Mouse (Mus musculus) fat pad, adult 2 months (tissue): Measurements from ENCODE around the gene Jmjd7.

Source experiments
- DNase-seq: peaks from one replicate; pipeline ENCODE4 v3.0.0-alpha.2; 2011; ENCODE audit warnings: low read depth, low spot score; ENCODE audit errors: extremely low read depth

Gene Jmjd7

DNA sequence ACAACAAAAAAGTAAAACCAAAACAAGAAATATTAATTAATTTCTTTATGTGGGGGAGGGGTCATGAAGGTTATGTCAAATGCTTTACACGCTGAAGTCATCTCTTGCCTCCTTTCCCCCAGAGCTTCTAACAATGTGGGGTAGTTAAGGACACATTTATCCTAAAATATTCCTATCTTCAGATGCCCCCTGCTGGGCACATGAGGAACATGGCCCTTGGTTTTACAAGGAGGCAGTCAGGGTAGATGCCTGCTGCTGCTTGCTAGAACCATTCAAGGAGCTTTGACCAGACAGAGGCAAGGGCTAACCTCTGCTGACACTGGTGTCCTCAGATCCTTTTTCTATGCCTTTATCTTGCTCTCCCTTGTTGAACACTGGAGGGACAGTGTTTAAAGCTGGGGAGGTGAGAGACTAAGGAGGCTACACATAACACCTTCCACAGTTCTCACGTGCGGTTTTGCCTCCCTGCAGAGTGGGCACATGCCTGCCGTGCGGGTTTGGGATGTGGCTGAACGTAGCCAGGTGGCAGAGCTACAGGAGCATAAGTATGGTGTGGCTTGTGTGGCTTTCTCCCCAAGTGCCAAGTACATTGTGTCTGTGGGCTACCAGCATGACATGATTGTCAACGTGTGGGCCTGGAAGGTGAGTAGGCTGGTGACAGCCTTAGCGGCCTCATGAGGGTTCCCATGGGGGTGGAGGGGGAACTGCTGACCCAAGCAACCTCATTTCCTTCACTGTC, 15.7 kb upstream of the Jmjd7 start:
- no peak for DNase-seq

DNA sequence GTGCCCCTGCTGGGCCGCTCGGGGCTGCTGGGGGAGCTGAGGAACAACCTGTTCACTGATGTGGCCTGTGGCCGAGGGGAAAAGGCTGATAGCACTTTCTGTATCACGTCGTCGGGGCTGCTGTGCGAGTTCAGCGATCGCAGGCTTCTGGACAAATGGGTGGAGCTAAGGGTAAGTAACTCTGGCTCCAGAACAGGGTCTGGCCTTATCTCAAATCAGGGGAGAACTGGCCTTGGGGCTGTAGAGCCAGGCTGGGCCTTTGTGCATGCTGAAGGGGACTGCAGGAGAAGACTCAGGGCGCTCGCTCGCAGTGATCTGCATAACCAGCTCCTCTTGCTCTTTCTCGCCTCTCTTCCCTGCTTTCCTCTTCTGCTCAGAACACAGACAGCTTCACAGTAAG, 14.4 kb upstream of the Jmjd7 start:
- no peak for DNase-seq

GRCm38 (mm10) chr2:120013831-120014486, 13.3 kb upstream of the Jmjd7 start:
- no peak for DNase-seq

GRCm38 (mm10) chr2:120015882-120016281, 11.4 kb upstream of the Jmjd7 start:
- DNase-seq, result no peak

DNA sequence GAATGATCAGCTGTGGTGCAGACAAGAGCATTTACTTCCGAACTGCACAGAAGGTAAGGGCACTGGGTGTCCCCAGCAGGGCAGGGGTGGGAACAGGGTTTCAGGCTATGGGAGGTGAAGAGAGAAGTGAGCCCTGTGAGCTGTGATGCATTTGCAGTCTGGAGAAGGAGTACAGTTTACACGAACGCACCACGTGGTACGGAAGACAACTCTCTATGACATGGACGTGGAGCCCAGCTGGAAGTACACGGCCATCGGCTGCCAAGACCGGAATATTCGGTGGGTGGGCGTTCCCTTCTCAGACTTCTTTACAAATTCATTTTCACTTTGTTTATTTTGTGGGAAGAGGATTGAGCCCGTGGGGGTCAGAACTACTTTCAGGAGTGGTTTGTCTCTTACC, 9.7 kb upstream of the Jmjd7 start:
- no peak for DNase-seq

DNA sequence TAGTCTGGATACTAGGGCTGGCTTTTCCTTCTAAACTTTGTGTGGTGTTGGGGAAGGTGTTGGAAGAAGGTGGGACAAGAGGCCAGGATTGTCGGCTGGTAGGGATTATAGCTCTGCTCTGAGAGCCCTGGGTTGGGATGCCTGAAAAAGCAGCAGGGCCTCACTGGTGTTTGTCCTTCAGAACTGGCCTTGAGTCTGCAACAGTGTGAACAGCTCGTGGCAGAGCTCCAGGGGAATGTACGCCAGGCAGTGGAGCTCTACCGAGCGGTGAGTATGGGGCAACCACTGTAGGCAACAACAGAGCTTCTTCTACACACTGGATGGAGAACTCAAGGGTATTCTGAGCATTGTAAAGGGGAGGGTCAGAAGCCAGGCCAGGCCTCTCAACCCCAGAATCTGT, 2.9 kb upstream of the Jmjd7 start:
- DNase-seq, result no peak

DNA sequence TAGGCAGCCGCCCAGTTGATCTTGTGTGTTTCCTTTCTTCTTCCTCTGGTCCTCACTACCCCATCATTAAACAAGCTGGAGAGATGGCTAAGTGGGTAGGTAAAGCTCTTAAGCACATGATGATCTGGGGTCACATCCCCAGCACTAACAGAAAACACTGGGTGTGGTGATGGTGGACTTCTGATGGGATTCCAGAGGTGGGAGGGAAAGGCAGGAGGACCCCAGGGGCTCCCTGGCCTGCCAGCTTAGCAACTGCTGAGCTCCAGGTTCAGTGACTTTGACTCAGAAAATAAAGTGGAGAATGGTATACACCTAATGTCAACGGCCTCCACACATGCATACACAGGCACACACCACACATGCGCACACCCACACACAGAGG, 658 bp downstream of the Jmjd7 start:
- DNase-seq, result no peak

DNA sequence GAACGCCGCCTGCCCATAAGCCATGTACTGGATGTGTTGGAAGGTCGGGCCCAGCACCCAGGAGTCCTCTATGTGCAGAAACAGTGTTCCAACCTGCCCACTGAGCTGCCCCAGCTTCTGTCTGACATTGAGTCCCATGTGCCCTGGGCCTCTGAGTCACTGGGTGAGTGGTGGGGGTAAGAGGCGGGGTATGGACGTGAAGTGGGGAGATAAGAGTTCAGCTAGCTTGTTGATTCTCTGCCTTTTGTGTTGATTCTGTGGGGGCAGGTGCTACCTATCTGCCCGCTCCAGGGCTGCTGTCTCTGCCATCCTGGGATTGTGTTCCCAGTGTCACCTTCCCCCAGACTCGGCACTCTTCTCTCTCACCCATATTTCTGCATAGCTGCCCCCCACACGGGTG, 3.1 kb downstream of the Jmjd7 start:
- no peak for DNase-seq

GRCm38 (mm10) chr2:120032726-120033467, 5.6 kb downstream of the Jmjd7 start, which contains the start of gene Pla2g4b:
TSS of gene Pla2g4b (plus strand) at chr2:120033417.
- DNase-seq, result no peak

DNA sequence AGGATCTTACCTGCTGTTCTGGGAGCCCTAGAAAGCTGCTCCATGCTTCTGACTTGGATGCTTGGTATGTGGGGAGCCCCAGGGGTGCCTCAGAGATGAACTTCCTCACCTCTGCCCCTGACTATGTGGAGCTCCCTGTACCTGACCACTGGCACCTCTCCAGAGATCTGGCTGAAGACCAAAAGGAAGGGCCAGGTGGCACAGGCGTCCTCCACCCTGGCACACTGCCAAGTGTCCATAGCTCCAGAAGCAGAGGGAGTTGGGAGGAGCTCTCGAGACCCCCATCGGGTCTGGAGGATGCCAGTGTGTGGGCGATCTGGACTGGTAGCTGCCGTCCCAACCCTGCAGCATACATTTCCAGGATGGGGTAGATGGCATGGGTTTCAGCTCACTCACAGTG, 6.4 kb downstream of the Jmjd7 start:
- no peak for DNase-seq

DNA sequence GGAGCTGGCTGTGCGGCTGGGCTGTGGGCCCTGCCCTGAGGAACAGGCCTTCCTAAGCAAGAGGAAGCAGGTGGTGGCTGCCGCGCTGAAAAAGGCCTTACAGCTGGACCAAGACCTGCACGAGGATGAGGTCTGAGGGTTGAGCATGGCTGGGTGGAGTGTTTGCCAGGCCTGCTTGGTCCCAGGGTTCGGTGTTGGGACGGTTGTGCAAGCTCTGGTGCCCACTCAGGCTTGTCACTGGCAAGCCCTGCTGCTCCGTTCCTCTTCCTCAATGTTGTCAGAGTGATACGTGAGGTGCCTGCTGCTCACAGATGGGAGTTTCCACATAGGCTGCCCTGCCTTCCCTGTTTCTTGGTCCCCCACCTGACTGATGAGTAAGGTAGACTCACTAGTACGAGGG, 10.5 kb downstream of the Jmjd7 start:
- DNase-seq, result no peak

GRCm38 (mm10) chr2:120040991-120041390, 13.7 kb downstream of the Jmjd7 start:
- DNase-seq, result no peak

DNA sequence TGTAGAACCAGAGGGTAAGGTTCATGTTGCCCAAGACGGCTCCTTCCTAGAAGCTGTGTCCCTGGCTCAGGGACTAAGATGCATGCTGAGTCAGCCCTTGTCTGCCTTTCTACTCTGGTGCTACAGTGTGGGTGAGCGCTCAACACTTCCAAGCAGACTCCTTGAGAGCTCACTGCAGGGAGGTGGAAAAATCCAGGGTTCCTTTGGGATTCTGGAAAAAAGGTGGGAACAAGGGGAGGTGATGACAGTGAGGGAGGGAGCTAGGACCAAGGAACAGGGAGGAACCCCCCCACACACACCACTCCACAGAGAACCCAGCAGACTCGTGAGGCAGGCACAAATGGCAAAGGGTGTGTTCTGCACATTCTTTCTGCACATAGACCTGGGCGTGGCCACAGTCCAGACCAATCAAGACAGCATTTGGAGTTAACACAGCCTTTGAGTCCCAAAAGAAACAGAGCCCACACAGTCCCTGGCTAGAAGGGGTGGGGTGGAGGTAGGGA, 16.9 kb downstream of the Jmjd7 start:
- DNase-seq, result no peak

GRCm38 (mm10) chr2:120044676-120045075, 17.4 kb downstream of the Jmjd7 start:
- DNase-seq, result no peak

GRCm38 (mm10) chr2:120046486-120047310, 19.4 kb downstream of the Jmjd7 start:
- no peak for DNase-seq

- no peak for DNase-seq
Observed at GRCm38 (mm10) chr2:120048173-120048572, 20.9 kb downstream of the Jmjd7 start.

GRCm38 (mm10) chr2:120049632-120050274, 22.5 kb downstream of the Jmjd7 start:
- no peak for DNase-seq

- no peak for DNase-seq
Observed at GRCm38 (mm10) chr2:120051405-120051804, 24.1 kb downstream of the Jmjd7 start.

DNA sequence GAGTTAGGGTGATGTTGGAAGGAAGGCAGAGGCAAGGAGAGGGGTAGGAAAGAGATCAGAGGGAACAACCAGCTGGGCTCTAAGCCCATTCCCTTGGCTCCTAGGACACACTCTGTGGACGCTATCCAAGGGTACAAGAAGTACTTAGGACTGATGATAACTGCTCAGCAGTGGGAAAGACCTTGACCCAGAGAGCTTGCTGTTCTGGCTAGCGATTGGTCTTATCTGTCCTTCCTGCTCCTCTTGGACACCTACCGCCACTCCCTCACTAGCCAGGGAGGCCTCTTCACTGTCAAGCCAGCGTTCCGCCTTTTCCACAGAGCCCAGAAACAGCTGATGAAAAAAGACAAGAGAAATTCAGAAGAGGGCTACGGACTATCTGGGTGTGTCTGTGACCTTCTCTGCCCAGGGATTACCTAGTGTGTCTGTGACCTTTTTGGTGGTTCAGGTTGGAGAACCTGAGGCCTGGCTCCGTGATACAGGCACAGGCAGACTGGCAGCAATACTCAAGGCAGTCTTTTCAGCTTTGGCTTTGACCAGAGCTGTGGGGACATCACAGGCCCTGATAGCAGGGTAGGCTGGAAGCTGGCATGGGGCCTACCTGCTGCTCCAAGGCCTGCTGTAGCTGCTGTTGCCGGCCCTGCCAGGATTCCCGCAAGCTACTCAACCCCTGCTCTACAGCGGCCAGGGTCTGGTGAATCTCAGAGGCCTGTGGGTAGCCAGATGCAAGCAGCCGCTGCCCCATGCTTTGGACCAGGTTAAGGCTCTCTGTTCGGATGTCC, 27.7 kb downstream of the Jmjd7 start:
- no peak for DNase-seq

- DNase-seq, result no peak
Observed at GRCm38 (mm10) chr2:120055923-120056322, 28.6 kb downstream of the Jmjd7 start.
